Mouse (Mus musculus) bone marrow, adult 2 months (tissue): ENCODE measurements at regions not wholly inside any gene's neighbourhood (a gene's known extent, or its start where the extent isn't known, plus 50 kb on each side); places are given as distances from the start of the nearest gene placed in this dataset.

ENCODE experiments used
- CTCF ChIP-seq: fragments of 200-500 bp; IDR thresholded peaks from 2 replicates; pipeline ENCODE4 v1.5.1; 2011; ENCODE audit warnings: low read length, control low read depth; ENCODE audit not compliant: control insufficient read depth, insufficient read depth
- POLR2A ChIP-seq: fragments of 200-500 bp; IDR thresholded peaks from 2 replicates; pipeline ENCODE4 v1.6.1; 2011; ENCODE audit warnings: low read depth, mild to moderate bottlenecking, control low read depth, low read length, borderline replicate concordance; ENCODE audit not compliant: control insufficient read depth

GRCm38 (mm10) chr11:112722936-112723335, 59.1 kb upstream of the Sox9 start:
- TF ChIP-seq CTCF (no peak), POLR2A (no peak)
